Mouse (Mus musculus) MEL (cell line): ENCODE measurements around the gene Fam122c. TPM values are rescaled to one million over a fixed set of nuclear protein-coding genes. Genes with fewer than 3 reads are reported as not detected.

Source experiments
- DNase-seq: peaks from one replicate; pipeline ENCODE4 v3.0.0; 2011; ENCODE audit warnings: low read depth, low spot score
- H3K27ac ChIP-seq: 2 replicates; pipeline ENCODE4 v1.5.1; 2012; ENCODE audit warnings: low read depth, mild to moderate bottlenecking, control low read depth, low read length, moderate library complexity; ENCODE audit not compliant: control insufficient read depth
- H3K27me3 ChIP-seq, 2 experiments: fragments of 150-350 bp in 1 of 2; sonication (generic) in 1 of 2; 2 replicates each; pipeline ENCODE4 v1.6.1; 2012; ENCODE audit warnings: low read length in 2 of 2, mild to moderate bottlenecking in 2 of 2, improper control_type of control experiment in 1 of 2, moderate library complexity in 1 of 2; ENCODE audit not compliant: insufficient read depth in 2 of 2, control insufficient read depth in 1 of 2
- H3K36me3 ChIP-seq, 2 experiments: 2 replicates each; pipeline ENCODE4 v1.6.1; 2012 to 2014; ENCODE audit warnings: low read length in 2 of 2, improper control_type of control experiment in 1 of 2, inconsistent platforms in 1 of 2, mild to moderate bottlenecking in 1 of 2; ENCODE audit not compliant: insufficient read depth in 2 of 2, control insufficient read depth in 1 of 2
- H3K4me1 ChIP-seq, 2 experiments: fragments of 150-350 bp in 1 of 2; sonication (generic) in 1 of 2; 2 replicates each; pipeline ENCODE4 v1.6.1; 2012; ENCODE audit warnings: low read length in 2 of 2, improper control_type of control experiment in 1 of 2, mild to moderate bottlenecking in 1 of 2; ENCODE audit not compliant: insufficient read depth in 2 of 2, control insufficient read depth in 1 of 2
- H3K4me3 ChIP-seq, 2 experiments: fragments of 150-350 bp in 1 of 2; sonication (generic) in 1 of 2; 2 replicates each; pipeline ENCODE4 v1.5.1; 2012; ENCODE audit warnings: low read depth in 2 of 2, low read length in 2 of 2, mild to moderate bottlenecking in 2 of 2, moderate library complexity in 2 of 2, control low read depth in 1 of 2, improper control_type of control experiment in 1 of 2; ENCODE audit not compliant: control insufficient read depth in 1 of 2, insufficient read depth in 1 of 2
- H3K79me2 ChIP-seq: 2 replicates; pipeline ENCODE4 v1.6.1; 2012; ENCODE audit warnings: mild to moderate bottlenecking, low read length, moderate library complexity; ENCODE audit not compliant: control insufficient read depth, poor library complexity, insufficient read depth
- H3K9ac ChIP-seq: 2 replicates; pipeline ENCODE4 v1.6.1; 2012; ENCODE audit warnings: low read depth, mild to moderate bottlenecking, control low read depth, low read length, moderate library complexity; ENCODE audit not compliant: control insufficient read depth, poor library complexity, severe bottlenecking
- H3K9me3 ChIP-seq: fragments of 150-350 bp; sonication (generic); replicated peaks from 2 replicates; pipeline ENCODE4 v1.6.1; 2012; ENCODE audit warnings: mild to moderate bottlenecking, low read length, improper control_type of control experiment, moderate library complexity; ENCODE audit not compliant: insufficient read depth
- BHLHE40 ChIP-seq: IDR thresholded peaks from 2 replicates; pipeline ENCODE4 v1.6.1; 2012; ENCODE audit warnings: low read depth, mild to moderate bottlenecking, inconsistent platforms, low read length, improper control_type of control experiment, borderline replicate concordance
- CHD2 ChIP-seq: IDR thresholded peaks from 2 replicates; pipeline ENCODE4 v1.6.1; 2011; ENCODE audit warnings: low read length, improper control_type of control experiment
- CTCF ChIP-seq, 3 experiments: IDR thresholded peaks in 2 of 3; conservative IDR thresholded peaks in 1 of 3; 2 replicates each; pipeline ENCODE4 v1.5.1; 2011 to 2012; ENCODE audit warnings: low read length in 3 of 3, low read depth in 2 of 3, mild to moderate bottlenecking in 2 of 3, improper control_type of control experiment in 1 of 3, inconsistent platforms in 1 of 3, mixed read lengths in 1 of 3, moderate library complexity in 1 of 3; ENCODE audit not compliant: control insufficient read depth in 1 of 3, insufficient read depth in 1 of 3, poor library complexity in 1 of 3, severe bottlenecking in 1 of 3
- ELF1 ChIP-seq: IDR thresholded peaks from 2 replicates; pipeline ENCODE4 v1.6.1; 2014; ENCODE audit warnings: low read depth, mild to moderate bottlenecking, inconsistent platforms, low read length, improper control_type of control experiment, moderate library complexity
- EP300 ChIP-seq, 2 experiments: IDR thresholded peaks; 2 replicates each; pipeline ENCODE4 v1.6.1; 2011; ENCODE audit warnings: improper control_type of control experiment in 2 of 2, low read length in 2 of 2, low read depth in 1 of 2, mild to moderate bottlenecking in 1 of 2
- ETS1 ChIP-seq: IDR thresholded peaks from 2 replicates; pipeline ENCODE4 v1.6.1; 2012; ENCODE audit warnings: low read depth, mild to moderate bottlenecking, inconsistent platforms, low read length, improper control_type of control experiment, moderate library complexity
- GABPA ChIP-seq: IDR thresholded peaks from 2 replicates; pipeline ENCODE4 v1.6.1; 2012; ENCODE audit warnings: low read depth, mild to moderate bottlenecking, inconsistent platforms, low read length, improper control_type of control experiment, moderate library complexity
- GATA1 ChIP-seq: IDR thresholded peaks from 2 replicates; pipeline ENCODE4 v1.6.1; 2011; ENCODE audit warnings: low read depth, low read length, improper control_type of control experiment
- HCFC1 ChIP-seq: IDR thresholded peaks from 2 replicates; pipeline ENCODE4 v1.6.1; 2012; ENCODE audit warnings: low read depth, mild to moderate bottlenecking, inconsistent platforms, low read length, improper control_type of control experiment, moderate library complexity
- KAT2A ChIP-seq: conservative IDR thresholded peaks from 2 replicates; pipeline ENCODE4 v1.6.1; 2012; ENCODE audit warnings: low read depth, low read length, improper control_type of control experiment, inconsistent platforms
- MAFK ChIP-seq: IDR thresholded peaks from 2 replicates; pipeline ENCODE4 v1.6.1; 2011; ENCODE audit warnings: low read depth, mild to moderate bottlenecking, low read length, improper control_type of control experiment, borderline replicate concordance
- MAX ChIP-seq: IDR thresholded peaks from 2 replicates; pipeline ENCODE4 v1.6.1; 2011; ENCODE audit warnings: low read length, improper control_type of control experiment
- MAZ ChIP-seq: IDR thresholded peaks from 2 replicates; pipeline ENCODE4 v1.6.1; 2012; ENCODE audit warnings: low read depth, mild to moderate bottlenecking, inconsistent platforms, low read length, improper control_type of control experiment
- MEF2A ChIP-seq: IDR thresholded peaks from 2 replicates; pipeline ENCODE4 v1.6.1; 2014; ENCODE audit warnings: low read depth, mild to moderate bottlenecking, inconsistent platforms, low read length, improper control_type of control experiment; ENCODE audit not compliant: poor library complexity, insufficient replicate concordance, severe bottlenecking; ENCODE audit errors: extremely low read depth
- MXI1 ChIP-seq: IDR thresholded peaks from 2 replicates; pipeline ENCODE4 v1.6.1; 2011; ENCODE audit warnings: mild to moderate bottlenecking, low read depth, low read length, improper control_type of control experiment
- MYB ChIP-seq: IDR thresholded peaks from 2 replicates; pipeline ENCODE4 v1.6.1; 2011; ENCODE audit warnings: mild to moderate bottlenecking, low read depth, low read length, improper control_type of control experiment
- NELFE ChIP-seq: IDR thresholded peaks from 2 replicates; pipeline ENCODE4 v1.6.1; 2011; ENCODE audit warnings: low read depth, low read length, improper control_type of control experiment
- NRF1 ChIP-seq: IDR thresholded peaks from 2 replicates; pipeline ENCODE4 v1.6.1; 2014; ENCODE audit warnings: low read depth, mild to moderate bottlenecking, inconsistent platforms, low read length, improper control_type of control experiment, moderate library complexity; ENCODE audit not compliant: poor library complexity, insufficient read depth, severe bottlenecking
- POLR2A ChIP-seq, 2 experiments: IDR thresholded peaks; 2 replicates each; pipeline ENCODE4 v1.6.1; 2011 to 2012; ENCODE audit warnings: low read length in 2 of 2, mild to moderate bottlenecking in 2 of 2, control low read depth in 1 of 2, improper control_type of control experiment in 1 of 2, low read depth in 1 of 2, moderate library complexity in 1 of 2; ENCODE audit not compliant: control insufficient read depth in 1 of 2, insufficient read depth in 1 of 2, poor library complexity in 1 of 2
- POLR2AphosphoS2 ChIP-seq: IDR thresholded peaks from 2 replicates; pipeline ENCODE4 v1.6.1; 2011; ENCODE audit warnings: low read length, improper control_type of control experiment
- RCOR1 ChIP-seq: IDR thresholded peaks from 2 replicates; pipeline ENCODE4 v1.6.1; 2012; ENCODE audit warnings: low read depth, mild to moderate bottlenecking, inconsistent platforms, low read length, improper control_type of control experiment
- SIN3A ChIP-seq: IDR thresholded peaks from 2 replicates; pipeline ENCODE4 v1.6.1; 2012; ENCODE audit warnings: low read length, improper control_type of control experiment, inconsistent platforms
- TBP ChIP-seq: IDR thresholded peaks from 2 replicates; pipeline ENCODE4 v1.8.0; 2011; ENCODE audit warnings: low read depth, low read length, improper control_type of control experiment
- TCF12 ChIP-seq: IDR thresholded peaks from 2 replicates; pipeline ENCODE4 v1.6.1; 2014; ENCODE audit warnings: low read depth, mild to moderate bottlenecking, inconsistent platforms, low read length, improper control_type of control experiment, moderate library complexity
- UBTF ChIP-seq: IDR thresholded peaks from 2 replicates; pipeline ENCODE4 v1.6.1; 2012; ENCODE audit warnings: low read depth, mild to moderate bottlenecking, inconsistent platforms, low read length, improper control_type of control experiment, moderate library complexity, borderline replicate concordance; ENCODE audit not compliant: insufficient read depth
- USF1 ChIP-seq: IDR thresholded peaks from 2 replicates; pipeline ENCODE4 v1.6.1; 2014; ENCODE audit warnings: low read depth, mild to moderate bottlenecking, inconsistent platforms, low read length, improper control_type of control experiment, moderate library complexity
- USF2 ChIP-seq, 2 experiments: IDR thresholded peaks; 2 replicates each; pipeline ENCODE4 v1.6.1; 2011 to 2012; ENCODE audit warnings: improper control_type of control experiment in 2 of 2, low read length in 2 of 2, borderline replicate concordance in 1 of 2, inconsistent platforms in 1 of 2, low read depth in 1 of 2, mild to moderate bottlenecking in 1 of 2; ENCODE audit not compliant: insufficient read depth in 1 of 2
- ZC3H11A ChIP-seq: IDR thresholded peaks from 2 replicates; pipeline ENCODE4 v1.6.1; 2012; ENCODE audit warnings: low read depth, mild to moderate bottlenecking, inconsistent platforms, low read length, improper control_type of control experiment
- ZKSCAN1 ChIP-seq: IDR thresholded peaks from 2 replicates; pipeline ENCODE4 v1.6.1; 2012; ENCODE audit warnings: low read depth, mild to moderate bottlenecking, inconsistent platforms, low read length, improper control_type of control experiment, moderate library complexity
- ZMIZ1 ChIP-seq: IDR thresholded peaks from 2 replicates; pipeline ENCODE4 v1.6.1; 2012; ENCODE audit warnings: low read depth, mild to moderate bottlenecking, inconsistent platforms, low read length, improper control_type of control experiment, moderate library complexity
- polyA plus RNA-seq, 2 experiments: library from polyadenylated mRNA; stranded (reverse) in 1 of 2; unstranded in 1 of 2; fragments of >175 nt in 1 of 2; fragments of >200 nt in 1 of 2; gene quantifications; 2 replicates each; pipeline versions ENCODE4 v1.2.1 to v1.2.4; 2012; ENCODE audit warnings: low replicate concordance in 2 of 2, low read depth in 1 of 2; ENCODE audit not compliant: insufficient read length in 2 of 2, insufficient read depth in 1 of 2, missing spikeins in 1 of 2
- total RNA-seq: library from RNA; depleted of rRNA; stranded (reverse); fragments of 300-350 nt; gene quantifications from 2 replicates; pipeline ENCODE4 v1.2.3, GENCODE M21; 2012

Fam122c gene
- total and polyA plus RNA-seq, 3 experiments, result not detected

GRCm38 (mm10) chrX:53364668-53365383 is 91.6 kb downstream of the Fam122c start (continued):
- TF ChIP-seq NRF1 (no peak), HCFC1 (no peak)

GRCm38 (mm10) chrX:53369534-53370365 is 96.5 kb downstream of the Fam122c start:
- peak; percentile 84 for DNase-seq

GRCm38 (mm10) chrX:53370366-53370740 is 97.1 kb downstream of the Fam122c start, which contains the start of gene Mospd1:
TSS of gene Mospd1 (minus strand) at chrX:53370502.
- Histone ChIP-seq H3K9ac (peak within 1 kb of the TSS; percentile 87), H3K79me2 (0 out of 2 replicates have a peak, but pooled peaks cover 1% of the 10 kb centered on the region), H3K27me3 (no peaks in the 10 kb centered on the region), H3K4me3 (peak within 1 kb of the TSS; percentile 78 to 96), H3K4me1 (peaks cover 2 to 6% of the 10 kb centered on the region in 2 experiments; a peak in 2 of 4 replicates), H3K9me3 (no peaks in the 10 kb centered on the region), H3K36me3 (peaks cover 0 to 6% of the 10 kb centered on the region in 2 experiments; a peak in 2 of 4 replicates), H3K27ac (peak within 1 kb of the TSS; percentile 54)
- DNase-seq, result peak; percentile 88
- TF ChIP-seq CTCF (IDR thresholded peaks at IDR 0.05 in 2 of 3, conservative IDR thresholded peaks at IDR 0.05 in 1 of 3; ENCODE audit: control insufficient read depth in 1 of 3, insufficient read depth in 1 of 3, low read depth in 2 of 3, low read length in 3 of 3, poor library complexity in 1 of 3, severe bottlenecking in 1 of 3) (no peak), TBP (0 out of 2 replicates have a peak, but pooled peaks have one; percentile 38), USF1 (0 out of 2 replicates have a peak, but pooled peaks have one; percentile 7), POLR2AphosphoS2 (peak; percentile 68; the same call in 1 of the 2 replicates), ZKSCAN1 (no peak), ELF1 (0 out of 2 replicates have a peak, but pooled peaks have one; percentile 23), HCFC1 (peak; percentile 20; the same call in 1 of the 2 replicates), CHD2 (no peak), ETS1 (0 out of 2 replicates have a peak, but pooled peaks have one; percentile 12), KAT2A (no peak), POLR2A (IDR thresholded peaks at IDR 0.05; ENCODE audit: control insufficient read depth in 1 of 2, insufficient read depth in 1 of 2, low read depth in 1 of 2, low read length in 2 of 2, poor library complexity in 1 of 2) (peak; percentile 21 to 79; a peak in 2 of 4 replicates), ZMIZ1 (peak; percentile 54; the same call in 1 of the 2 replicates), SIN3A (peak; percentile 58), MXI1 (0 out of 2 replicates have a peak, but pooled peaks have one; percentile 19), GATA1 (no peak)

More at GRCm38 (mm10) chrX:53369534-53370365, 96.5 kb downstream of the Fam122c start:
- TF ChIP-seq UBTF, result no peak
- TF ChIP-seq ETS1, result peak; percentile 93
- TF ChIP-seq MAZ, result 0 out of 2 replicates have a peak, but pooled peaks have one; percentile 26
- no peak for TF ChIP-seq ZC3H11A
- TF ChIP-seq GATA1, result 0 out of 2 replicates have a peak, but pooled peaks have one; percentile 12
- TF ChIP-seq MAX, result peak; percentile 73
- TF ChIP-seq ELF1, result no peak
- no peak for TF ChIP-seq MYB
- TF ChIP-seq MXI1, result peak; percentile 91
- peak; percentile 91 for TF ChIP-seq SIN3A
- peak; percentile 41; the same call in 1 of the 2 replicates for TF ChIP-seq ZMIZ1
- TF ChIP-seq RCOR1, result no peak
- TF ChIP-seq BHLHE40, result peak; percentile 81
- TF ChIP-seq EP300 (IDR thresholded peaks at IDR 0.05; ENCODE audit: low read depth in 1 of 2, low read length in 2 of 2), result 0 out of 4 replicates have a peak, but pooled peaks of 1 of the 2 experiments have one; percentile 21
- no peak for TF ChIP-seq MAFK
- TF ChIP-seq MEF2A, result no peak
- TF ChIP-seq POLR2A (IDR thresholded peaks at IDR 0.05; ENCODE audit: control insufficient read depth in 1 of 2, insufficient read depth in 1 of 2, low read depth in 1 of 2, low read length in 2 of 2, poor library complexity in 1 of 2), result no peak
- TF ChIP-seq TCF12, result peak; percentile 28; the same call in 1 of the 2 replicates
- TF ChIP-seq NELFE, result peak; percentile 43
- TF ChIP-seq GABPA, result no peak
- 0 out of 2 replicates have a peak, but pooled peaks have one; percentile 37 for TF ChIP-seq HCFC1
- TF ChIP-seq USF1, result peak; percentile 89
- peak in 1 of 2 experiments; percentile 69; a peak in 2 of 4 replicates for TF ChIP-seq USF2 (IDR thresholded peaks at IDR 0.05; ENCODE audit: borderline replicate concordance in 1 of 2, insufficient read depth in 1 of 2, low read depth in 1 of 2, low read length in 2 of 2)
- peak overlapping the region; percentile 87 for H3K9ac ChIP-seq
- peak overlapping the region; percentile 54 for H3K27ac ChIP-seq
- 0 out of 2 replicates have a peak, but pooled peaks cover 1% of the 10 kb centered on the region for H3K79me2 ChIP-seq
- H3K9me3 ChIP-seq, result no peaks in the 10 kb centered on the region
- no peaks in the 10 kb centered on the region for H3K27me3 ChIP-seq
- H3K4me3 ChIP-seq, result peak overlapping the region; percentile 78 to 96
- H3K4me1 ChIP-seq, result peaks cover 2 to 11% of the 10 kb centered on the region in 2 experiments; a peak in 2 of 4 replicates
- H3K36me3 ChIP-seq, result peaks cover 0 to 11% of the 10 kb centered on the region in 2 experiments; a peak in 2 of 4 replicates
